Mouse (Mus musculus): ENCODE measurements around the gene Tmem158. TPM values are rescaled to one million over a fixed set of nuclear protein-coding genes. Genes with fewer than 3 reads are reported as not detected.

Gene Tmem158
- polyA plus RNA-seq (2015; fragmentation: Nextera tagmentation; extraction: Ambion mirVana): 17.0 and 18.8 TPM in 2 replicates

GRCm38 (mm10) chr9:123260611-123261021, at the start of gene Tmem158:
Gene Tmem158, minus strand, starts transcription at chr9:123260764.
- H3K4me3 ChIP-seq (replicated peaks): peak within 1 kb of the TSS; percentile 66
- H3K27ac ChIP-seq (replicated peaks): peak within 1 kb of the TSS; percentile 55
- H3K4me2 ChIP-seq (replicated peaks): peak within 1 kb of the TSS; percentile 96
- peak; percentile 91 for ATAC-seq (ENCODE audit: insufficient number of reproducible peaks, low FRiP score, low TSS enrichment, low read depth)
- peaks cover 11% of the 10 kb centered on the region for H3K4me1 ChIP-seq
- H3K27me3 ChIP-seq: peaks cover 18% of the 10 kb centered on the region
- 0% methylated on average over 39 of the region's 40 CpGs for WGBS
- H3K9me3 ChIP-seq (replicated peaks): no peaks in the 10 kb centered on the region
- H3K9ac ChIP-seq: peak within 1 kb of the TSS; percentile 58
- no peaks in the 10 kb centered on the region for H3K36me3 ChIP-seq

GRCm38 (mm10) chr9:123309685-123310365, 49.3 kb upstream of the Tmem158 start:
- no peaks in the 10 kb centered on the region for H3K9me3 ChIP-seq (replicated peaks)
- H3K27ac ChIP-seq (replicated peaks): no peak overlapping the region
- no peak overlapping the region for H3K4me3 ChIP-seq (replicated peaks)
- H3K4me2 ChIP-seq (replicated peaks): no peak overlapping the region
- no peaks in the 10 kb centered on the region for H3K27me3 ChIP-seq
- no peak for ATAC-seq (ENCODE audit: insufficient number of reproducible peaks, low FRiP score, low TSS enrichment, low read depth)
- H3K36me3 ChIP-seq: no peaks in the 10 kb centered on the region
- no peaks in the 10 kb centered on the region for H3K4me1 ChIP-seq
- no peak overlapping the region for H3K9ac ChIP-seq
- 58% methylated on average over 2 of the region's 2 CpGs for WGBS

- no peak overlapping the region for H3K4me3 ChIP-seq (replicated peaks)
- no peak for ATAC-seq (ENCODE audit: insufficient number of reproducible peaks, low FRiP score, low TSS enrichment, low read depth)
- H3K36me3 ChIP-seq: no peaks in the 10 kb centered on the region
- H3K4me1 ChIP-seq: no peaks in the 10 kb centered on the region
- H3K9ac ChIP-seq: no peak overlapping the region
- WGBS: 42% methylated on average over 5 of the region's 5 CpGs
- no peak overlapping the region for H3K27ac ChIP-seq (replicated peaks)
- H3K9me3 ChIP-seq (replicated peaks): no peaks in the 10 kb centered on the region
- no peak overlapping the region for H3K4me2 ChIP-seq (replicated peaks)
- no peaks in the 10 kb centered on the region for H3K27me3 ChIP-seq
These were observed 48.5 kb upstream of the Tmem158 start for GRCm38 (mm10) chr9:123309073-123309472.

- no peak overlapping the region for H3K4me3 ChIP-seq (replicated peaks)
- H3K9me3 ChIP-seq (replicated peaks): no peaks in the 10 kb centered on the region
- no peak for ATAC-seq (ENCODE audit: insufficient number of reproducible peaks, low FRiP score, low TSS enrichment, low read depth)
- WGBS: 64% methylated on average over 8 of the region's 8 CpGs
- H3K27ac ChIP-seq (replicated peaks): no peak overlapping the region
- no peak overlapping the region for H3K9ac ChIP-seq
- no peaks in the 10 kb centered on the region for H3K4me1 ChIP-seq
- H3K36me3 ChIP-seq: no peaks in the 10 kb centered on the region
- no peaks in the 10 kb centered on the region for H3K27me3 ChIP-seq
- no peak overlapping the region for H3K4me2 ChIP-seq (replicated peaks)
These were observed 44.4 kb upstream of the Tmem158 start for GRCm38 (mm10) chr9:123304917-123305316.

- Histone ChIP-seq H3K27ac (replicated peaks) (no peak overlapping the region), H3K27me3 (no peaks in the 10 kb centered on the region), H3K9me3 (replicated peaks) (no peaks in the 10 kb centered on the region), H3K4me3 (replicated peaks) (no peak overlapping the region), H3K4me2 (replicated peaks) (no peak overlapping the region), H3K4me1 (no peaks in the 10 kb centered on the region), H3K9ac (no peak overlapping the region), H3K36me3 (no peaks in the 10 kb centered on the region)
- 78% methylated on average over 7 of the region's 7 CpGs for WGBS
- ATAC-seq (ENCODE audit: insufficient number of reproducible peaks, low FRiP score, low TSS enrichment, low read depth): no peak
These were observed 43.4 kb upstream of the Tmem158 start for GRCm38 (mm10) chr9:123303952-123304351.

GRCm38 (mm10) chr9:123302759-123303313, 42.3 kb upstream of the Tmem158 start:
- H3K36me3 ChIP-seq: no peaks in the 10 kb centered on the region
- no peak overlapping the region for H3K4me3 ChIP-seq (replicated peaks)
- WGBS: 90% methylated on average over 2 of the region's 2 CpGs
- no peak overlapping the region for H3K9ac ChIP-seq
- H3K9me3 ChIP-seq (replicated peaks): no peaks in the 10 kb centered on the region
- H3K27me3 ChIP-seq: no peaks in the 10 kb centered on the region
- no peaks in the 10 kb centered on the region for H3K4me1 ChIP-seq
- no peak overlapping the region for H3K4me2 ChIP-seq (replicated peaks)
- no peak overlapping the region for H3K27ac ChIP-seq (replicated peaks)
- no peak for ATAC-seq (ENCODE audit: insufficient number of reproducible peaks, low FRiP score, low TSS enrichment, low read depth)

- Histone ChIP-seq H3K36me3 (no peaks in the 10 kb centered on the region), H3K27me3 (no peaks in the 10 kb centered on the region), H3K9ac (no peak overlapping the region), H3K9me3 (replicated peaks) (no peaks in the 10 kb centered on the region), H3K4me3 (replicated peaks) (no peak overlapping the region), H3K27ac (replicated peaks) (no peak overlapping the region), H3K4me2 (replicated peaks) (no peak overlapping the region), H3K4me1 (no peaks in the 10 kb centered on the region)
- 88% methylated on average over 7 of the region's 7 CpGs for WGBS
- ATAC-seq (ENCODE audit: insufficient number of reproducible peaks, low FRiP score, low TSS enrichment, low read depth): no peak
These were observed 37.3 kb upstream of the Tmem158 start for GRCm38 (mm10) chr9:123297862-123298261.

- Histone ChIP-seq H3K4me3 (replicated peaks) (no peak overlapping the region), H3K27me3 (no peaks in the 10 kb centered on the region), H3K9ac (no peak overlapping the region), H3K9me3 (replicated peaks) (no peaks in the 10 kb centered on the region), H3K27ac (replicated peaks) (no peak overlapping the region), H3K4me1 (no peaks in the 10 kb centered on the region), H3K4me2 (replicated peaks) (no peak overlapping the region), H3K36me3 (no peaks in the 10 kb centered on the region)
- no peak for ATAC-seq (ENCODE audit: insufficient number of reproducible peaks, low FRiP score, low TSS enrichment, low read depth)
These were observed 35.7 kb upstream of the Tmem158 start for GRCm38 (mm10) chr9:123296229-123296628.

- H3K27me3 ChIP-seq: no peaks in the 10 kb centered on the region
- H3K4me1 ChIP-seq: no peaks in the 10 kb centered on the region
- H3K9me3 ChIP-seq (replicated peaks): no peaks in the 10 kb centered on the region
- WGBS: 75% methylated on average over 5 of the region's 5 CpGs
- H3K9ac ChIP-seq: no peak overlapping the region
- H3K4me3 ChIP-seq (replicated peaks): no peak overlapping the region
- no peak overlapping the region for H3K4me2 ChIP-seq (replicated peaks)
- no peak overlapping the region for H3K27ac ChIP-seq (replicated peaks)
- ATAC-seq (ENCODE audit: insufficient number of reproducible peaks, low FRiP score, low TSS enrichment, low read depth): no peak
- no peaks in the 10 kb centered on the region for H3K36me3 ChIP-seq
These were observed 34.0 kb upstream of the Tmem158 start for GRCm38 (mm10) chr9:123294581-123294980.

- Histone ChIP-seq H3K9ac (no peak overlapping the region), H3K4me1 (no peaks in the 10 kb centered on the region), H3K27me3 (no peaks in the 10 kb centered on the region), H3K36me3 (no peaks in the 10 kb centered on the region), H3K9me3 (replicated peaks) (no peaks in the 10 kb centered on the region), H3K4me2 (replicated peaks) (no peak overlapping the region), H3K27ac (replicated peaks) (no peak overlapping the region), H3K4me3 (replicated peaks) (no peak overlapping the region)
- 55% methylated on average over 3 of the region's 3 CpGs for whole genome bisulfite sequencing
- no peak for ATAC-seq (ENCODE audit: insufficient number of reproducible peaks, low FRiP score, low TSS enrichment, low read depth)
These were observed 27.8 kb upstream of the Tmem158 start for GRCm38 (mm10) chr9:123288378-123288777.

- Histone ChIP-seq H3K9ac (no peak overlapping the region), H3K4me3 (replicated peaks) (no peak overlapping the region), H3K27me3 (no peaks in the 10 kb centered on the region), H3K27ac (replicated peaks) (no peak overlapping the region), H3K36me3 (no peaks in the 10 kb centered on the region), H3K4me2 (replicated peaks) (no peak overlapping the region), H3K9me3 (replicated peaks) (no peaks in the 10 kb centered on the region), H3K4me1 (no peaks in the 10 kb centered on the region)
- ATAC-seq (ENCODE audit: insufficient number of reproducible peaks, low FRiP score, low TSS enrichment, low read depth): no peak
- WGBS: 38% methylated on average over 4 of the region's 4 CpGs
These were observed 25.1 kb upstream of the Tmem158 start for GRCm38 (mm10) chr9:123285623-123286022.

GRCm38 (mm10) chr9:123280775-123281174, 20.2 kb upstream of the Tmem158 start:
- Histone ChIP-seq H3K9me3 (replicated peaks) (no peaks in the 10 kb centered on the region), H3K9ac (no peak overlapping the region), H3K4me2 (replicated peaks) (no peak overlapping the region), H3K4me1 (no peaks in the 10 kb centered on the region), H3K27ac (replicated peaks) (no peak overlapping the region), H3K4me3 (replicated peaks) (no peak overlapping the region), H3K27me3 (no peaks in the 10 kb centered on the region), H3K36me3 (no peaks in the 10 kb centered on the region)
- ATAC-seq (ENCODE audit: insufficient number of reproducible peaks, low FRiP score, low TSS enrichment, low read depth): no peak
